Mouse (Mus musculus) spleen, adult 2 months (tissue): ENCODE measurements around the gene Mis12.

Experiments
- CTCF ChIP-seq: fragments of 200-500 bp; IDR thresholded peaks from 2 replicates; pipeline ENCODE4 v1.5.1; 2011; ENCODE audit warnings: mild to moderate bottlenecking, inconsistent platforms; ENCODE audit not compliant: insufficient read depth, insufficient read length, insufficient replicate concordance; ENCODE audit errors: extremely low read depth
- POLR2A ChIP-seq: fragments of 200-500 bp; IDR thresholded peaks from 2 replicates; pipeline ENCODE4 v1.6.1; 2011; ENCODE audit warnings: low read depth, low read length, inconsistent platforms

DNA sequence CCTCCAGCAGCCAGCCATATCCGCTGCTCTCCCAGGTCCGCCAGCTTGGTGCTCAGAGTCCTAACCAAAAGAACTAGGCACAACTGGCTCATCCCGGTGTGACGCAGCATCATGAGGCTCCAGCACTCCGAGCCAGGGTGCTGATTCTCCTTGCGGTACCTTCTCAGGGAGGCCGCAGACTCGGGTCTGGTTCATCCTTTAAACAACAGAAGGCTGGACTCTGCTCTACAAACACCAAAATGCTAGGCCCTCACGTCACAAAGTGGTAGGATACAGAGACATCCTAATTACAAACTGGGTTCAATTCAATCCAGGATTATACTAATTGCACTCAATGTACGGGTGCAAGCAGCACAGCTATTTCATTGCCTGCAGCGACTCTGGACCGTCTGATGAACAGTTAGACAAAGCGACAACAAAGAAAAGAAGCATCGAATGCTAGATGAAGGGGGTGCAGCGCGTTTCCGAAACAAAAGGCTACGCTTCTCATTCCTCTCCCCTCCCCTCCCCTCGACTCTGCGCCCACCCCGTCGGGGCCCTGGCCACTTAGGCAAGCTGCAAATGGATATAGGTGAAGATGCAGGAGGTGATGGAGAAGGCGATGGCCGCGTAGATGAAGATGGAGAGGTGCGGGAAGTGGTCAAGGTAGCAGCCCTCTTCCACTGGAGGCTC, 13.2 kb downstream of the Mis12 start:
- TF ChIP-seq CTCF (no peak), POLR2A (no peak)
